Mouse (Mus musculus): ENCODE results near the gene Pilra. TPM values are rescaled to one million over a fixed set of nuclear protein-coding genes. Genes with fewer than 3 reads are reported as not detected.

Gene Pilra
- 2.6 and 7.9 TPM in 2 replicates for polyA plus RNA-seq (2012; rRNA removed; ENCODE audit: low replicate concordance)

GRCm38 (mm10) chr5:137835966-137836520, at the start of gene Pilra:
Gene Pilra, minus strand, starts transcription at chr5:137836281.

DNA sequence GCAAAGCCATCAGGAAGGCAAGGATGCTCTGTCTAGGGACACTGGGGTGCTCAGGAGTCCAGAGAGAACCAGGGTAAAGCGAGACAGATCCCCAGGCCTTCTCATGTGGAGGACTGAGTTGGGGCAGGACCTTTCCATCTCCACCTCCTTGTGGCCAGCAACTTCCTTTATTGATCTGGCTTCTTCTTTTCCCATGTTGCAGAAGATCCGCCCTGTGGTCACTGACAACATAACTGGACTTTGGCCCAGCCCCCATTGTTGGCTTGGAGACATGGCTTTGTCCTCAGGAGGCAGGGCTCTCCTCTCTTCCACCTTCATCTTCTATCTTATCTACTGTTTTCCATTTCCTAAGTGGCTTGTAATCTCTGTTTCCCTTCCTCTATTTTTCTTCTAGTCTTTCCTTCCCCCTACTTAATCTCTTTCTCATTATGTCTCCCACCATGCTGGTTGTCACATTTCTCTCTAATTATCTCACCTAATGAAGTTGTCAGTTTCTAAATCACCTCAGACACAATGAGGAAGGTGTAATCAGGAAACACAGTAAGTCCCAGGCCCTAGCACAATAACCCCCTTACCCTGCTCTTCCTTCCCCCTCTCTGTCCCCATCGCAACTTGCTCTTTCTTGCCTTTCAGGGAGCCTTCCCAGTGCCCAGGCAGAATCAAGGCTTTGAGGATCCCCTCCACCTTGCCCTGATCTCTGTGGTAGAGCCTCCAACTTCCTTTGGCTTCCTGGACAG, 35.7 kb upstream of the Pilra start, which contains the start of gene Pilrb2:
Gene Pilrb2 (minus strand): TSS at position 172 of the 737 bp plus-strand sequence.

DNA sequence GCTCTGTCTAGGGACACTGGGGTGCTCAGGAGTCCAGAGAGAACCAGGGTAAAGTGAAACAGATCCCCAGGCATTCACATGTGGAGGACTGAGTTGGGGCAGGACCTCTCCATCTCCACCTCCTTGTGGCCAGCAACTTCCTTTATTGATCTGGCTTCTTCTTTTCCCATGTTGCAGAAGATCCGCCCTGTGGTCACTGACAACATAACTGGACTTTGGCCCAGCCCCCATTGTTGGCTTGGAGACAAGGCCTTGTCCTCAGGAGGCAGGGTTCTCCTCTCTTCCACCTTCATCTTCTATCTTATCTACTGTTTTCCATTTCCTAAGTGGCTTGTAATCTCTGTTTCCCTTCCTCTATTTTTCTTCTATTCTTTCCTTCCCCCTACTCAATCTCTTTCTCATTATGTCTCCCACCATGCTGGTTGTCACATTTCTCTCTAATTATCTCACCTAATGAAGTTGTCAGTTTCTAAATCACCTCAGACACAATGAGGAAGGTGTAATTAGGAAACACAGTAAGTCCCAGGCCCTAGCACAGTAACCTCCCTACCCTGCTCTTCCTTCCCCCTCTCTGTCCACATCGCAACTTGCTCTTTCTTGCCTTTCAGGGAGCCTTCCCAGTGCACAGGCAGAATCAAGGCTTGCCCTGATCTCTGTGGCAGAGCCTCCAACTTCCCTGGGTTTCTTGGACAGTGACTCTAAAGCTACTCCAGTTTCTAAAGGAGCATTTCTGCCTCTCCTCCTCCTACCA, 22.1 kb upstream of the Pilra start, which contains the start of gene Pilrb1:
Gene Pilrb1 (minus strand): TSS at position 147 of the 751 bp plus-strand sequence.

GRCm38 (mm10) chr5:137787151-137787928, 48.7 kb downstream of the Pilra start, which contains the start of the genes Mepce and Zcwpw1:
Gene Mepce, minus strand, starts transcription at chr5:137787655.
Gene Zcwpw1, plus strand, starts transcription at chr5:137787798.

GRCm38 (mm10) chr5:137778635-137779034, 57.4 kb downstream of the Pilra start, which contains the start of gene Ppp1r35:
Gene Ppp1r35, plus strand, starts transcription at chr5:137778849.

Other genes with a start within 250 kb of the Pilra start
- gene Mospd3, start 235.2 kb downstream of the Pilra start, polyA plus RNA-seq (2012; rRNA removed; ENCODE audit: low replicate concordance) = 85.2 and 108 TPM in 2 replicates
- 140 and 168 TPM in 2 replicates for gene Pcolce, start 222.5 kb downstream of the Pilra start, polyA plus RNA-seq (2012; rRNA removed; ENCODE audit: low replicate concordance)
- gene Fbxo24, start 207.3 kb downstream of the Pilra start, polyA plus RNA-seq (2012; rRNA removed; ENCODE audit: low replicate concordance) = 0.71 and 0.79 TPM in 2 replicates
- gene Lrch4, start 207.2 kb downstream of the Pilra start, polyA plus RNA-seq (2012; rRNA removed; ENCODE audit: low replicate concordance) = 37.2 and 60.0 TPM in 2 replicates
- gene Gm20605, start 207.1 kb downstream of the Pilra start, polyA plus RNA-seq (2012; rRNA removed; ENCODE audit: low replicate concordance) = 14.9 and 32.2 TPM in 2 replicates
- 60.1 and 83.8 TPM in 2 replicates for gene Sap25, start 194.9 kb downstream of the Pilra start, polyA plus RNA-seq (2012; rRNA removed; ENCODE audit: low replicate concordance)
- gene Irs3, start 190.6 kb downstream of the Pilra start, polyA plus RNA-seq (2012; rRNA removed; ENCODE audit: low replicate concordance) = 29.5 and 86.2 TPM in 2 replicates
- 32.7 and 54.1 TPM in 2 replicates for gene Agfg2, start 151.6 kb downstream of the Pilra start, polyA plus RNA-seq (2012; rRNA removed; ENCODE audit: low replicate concordance)
- gene Nyap1, start 94.7 kb downstream of the Pilra start, polyA plus RNA-seq (2012; rRNA removed; ENCODE audit: low replicate concordance) = 0.77 and 4.9 TPM in 2 replicates
- gene Tsc22d4, start 90.6 kb downstream of the Pilra start, polyA plus RNA-seq (2012; rRNA removed; ENCODE audit: low replicate concordance) = 77.4 and 106 TPM in 2 replicates
- 24.9 and 28.3 TPM in 2 replicates for gene Ppp1r35, start 57.4 kb downstream of the Pilra start, polyA plus RNA-seq (2012; rRNA removed; ENCODE audit: low replicate concordance)
- gene Mepce, start 48.6 kb downstream of the Pilra start, polyA plus RNA-seq (2012; rRNA removed; ENCODE audit: low replicate concordance) = 35.8 and 48.0 TPM in 2 replicates
- 1.9 and 2.5 TPM in 2 replicates for gene Zcwpw1, start 48.5 kb downstream of the Pilra start, polyA plus RNA-seq (2012; rRNA removed; ENCODE audit: low replicate concordance)
- 3.9 and 6.1 TPM in 2 replicates for gene Pilrb1, start 21.8 kb upstream of the Pilra start, polyA plus RNA-seq (2012; rRNA removed; ENCODE audit: low replicate concordance)
- 4.4 and 4.8 TPM in 2 replicates for gene Pilrb2, start 35.5 kb upstream of the Pilra start, polyA plus RNA-seq (2012; rRNA removed; ENCODE audit: low replicate concordance)
- gene Cyp3a13, start 85.3 kb upstream of the Pilra start, polyA plus RNA-seq (2012; rRNA removed; ENCODE audit: low replicate concordance) = not detected in 2 replicates
- gene Gjc3, start 126.8 kb upstream of the Pilra start, polyA plus RNA-seq (2012; rRNA removed; ENCODE audit: low replicate concordance) = 0.09 and 0.14 TPM in 2 replicates
- 0.16 and 0.39 TPM in 2 replicates for gene Azgp1, start 145.2 kb upstream of the Pilra start, polyA plus RNA-seq (2012; rRNA removed; ENCODE audit: low replicate concordance)
- gene Smok3a, start 185.0 kb upstream of the Pilra start, polyA plus RNA-seq (2012; rRNA removed; ENCODE audit: low replicate concordance) = not detected in 2 replicates
- gene Smok3b, start 185.1 kb upstream of the Pilra start, polyA plus RNA-seq (2012; rRNA removed; ENCODE audit: low replicate concordance) = not detected in 2 replicates
- gene Smok3c, start 216.9 kb upstream of the Pilra start, polyA plus RNA-seq (2012; rRNA removed; ENCODE audit: low replicate concordance) = not detected in 2 replicates
- 4.7 and 8.3 TPM in 2 replicates for gene Zkscan1, start 248.8 kb upstream of the Pilra start, polyA plus RNA-seq (2012; rRNA removed; ENCODE audit: low replicate concordance)